Mouse (Mus musculus): ENCODE measurements at regions not wholly inside any gene's neighbourhood (a gene's known extent, or its start where the extent isn't known, plus 50 kb on each side); places are given as distances from the start of the nearest gene placed in this dataset.

DNA sequence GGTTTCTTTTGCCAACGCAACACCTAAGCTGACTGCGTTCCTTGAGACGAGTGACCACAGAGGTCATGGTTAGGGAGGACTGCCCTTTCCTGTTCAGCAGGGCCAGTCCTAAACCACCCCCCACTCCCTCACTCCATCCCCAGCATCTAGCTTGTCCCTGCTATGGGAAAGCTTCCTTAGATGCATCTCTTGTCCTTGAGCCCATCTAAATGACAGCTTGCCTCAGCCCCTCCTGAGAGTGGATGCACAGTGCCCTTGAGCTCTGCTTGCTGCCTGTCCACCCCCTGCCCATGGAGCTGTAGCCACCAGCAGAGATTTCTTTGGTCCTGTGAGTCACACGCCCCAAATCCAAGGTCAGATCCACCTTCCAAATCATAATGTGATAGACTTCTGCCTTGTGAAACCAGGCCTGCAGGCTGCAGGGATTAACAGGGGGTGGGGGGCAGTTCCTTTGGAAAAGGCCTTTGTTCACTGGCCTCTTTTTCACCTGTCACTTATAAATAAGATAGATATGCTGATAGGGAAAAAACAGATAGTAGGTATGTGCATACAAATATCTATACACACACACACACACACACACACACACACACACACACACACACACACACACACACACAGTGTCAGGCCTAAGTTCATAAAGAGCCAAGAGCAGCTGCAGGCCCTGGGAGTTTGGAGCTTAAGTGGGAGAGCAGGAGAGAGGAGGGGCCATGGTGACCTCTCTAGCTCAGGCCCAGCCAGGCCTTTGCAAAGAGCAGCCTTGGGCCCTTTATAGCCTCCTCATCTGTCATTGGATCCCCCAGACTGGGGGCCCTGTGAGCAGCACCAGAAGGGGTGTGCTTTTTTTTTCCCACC, 56.4 kb upstream of the Adra2c start:
- no peak for DNase-seq (ENCODE audit: low spot score)

DNA sequence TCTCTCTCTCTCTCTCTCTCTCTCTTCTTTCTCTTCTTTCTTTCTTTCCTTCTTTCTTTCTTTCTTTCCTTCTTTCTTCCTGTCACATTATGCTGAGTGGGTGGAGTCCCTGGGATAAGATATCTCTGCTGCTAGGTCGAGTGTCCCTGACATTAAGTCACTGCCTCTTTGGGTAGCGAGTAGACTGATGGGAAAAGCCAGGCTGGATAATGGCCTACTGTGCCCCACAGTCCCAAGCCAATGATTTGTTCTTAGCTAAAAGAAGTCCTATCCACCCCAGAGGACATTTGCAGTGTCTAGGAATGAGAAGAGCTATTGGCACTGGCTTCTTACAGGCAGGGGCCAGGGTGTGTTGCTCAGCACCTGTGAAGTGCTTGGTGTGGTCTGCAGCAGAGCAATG, 61.8 kb upstream of the Adra2c start:
- no peak for DNase-seq (ENCODE audit: low spot score)

DNA sequence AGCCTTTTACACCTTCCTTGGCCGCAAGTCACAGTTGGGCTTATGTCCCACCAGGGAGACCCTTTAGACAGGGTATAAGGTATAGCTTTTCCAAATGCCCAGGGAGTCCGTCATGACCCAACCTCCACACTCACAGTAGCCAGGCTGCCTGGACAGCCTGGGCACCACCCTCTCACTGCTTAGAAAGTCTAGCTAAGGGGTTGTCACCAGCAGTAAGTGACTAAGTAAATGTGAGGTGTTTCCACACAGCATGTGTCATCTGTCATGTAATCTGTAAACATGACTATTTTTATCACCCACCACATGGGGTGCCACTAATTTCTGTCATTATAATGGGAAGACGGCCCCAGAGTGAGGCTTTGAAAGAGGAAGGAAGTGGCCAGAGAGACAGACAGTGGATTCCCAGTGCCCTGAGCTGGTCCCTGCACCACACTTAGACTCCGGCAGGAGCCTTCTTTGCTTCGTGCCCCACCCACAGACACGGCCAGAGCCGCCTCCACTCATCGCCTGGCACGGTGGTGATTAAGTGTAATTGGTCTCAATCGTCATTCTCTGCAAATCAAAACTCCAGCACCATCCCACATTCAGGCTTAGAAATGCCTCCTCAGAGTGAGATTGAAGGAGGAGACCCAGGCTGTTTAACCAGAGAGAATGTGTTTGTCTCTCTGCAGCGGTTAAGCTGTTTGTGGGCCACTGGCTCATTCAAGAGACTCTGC, 62.5 kb upstream of the Adra2c start:
- no peak for DNase-seq (ENCODE audit: low spot score)

DNA sequence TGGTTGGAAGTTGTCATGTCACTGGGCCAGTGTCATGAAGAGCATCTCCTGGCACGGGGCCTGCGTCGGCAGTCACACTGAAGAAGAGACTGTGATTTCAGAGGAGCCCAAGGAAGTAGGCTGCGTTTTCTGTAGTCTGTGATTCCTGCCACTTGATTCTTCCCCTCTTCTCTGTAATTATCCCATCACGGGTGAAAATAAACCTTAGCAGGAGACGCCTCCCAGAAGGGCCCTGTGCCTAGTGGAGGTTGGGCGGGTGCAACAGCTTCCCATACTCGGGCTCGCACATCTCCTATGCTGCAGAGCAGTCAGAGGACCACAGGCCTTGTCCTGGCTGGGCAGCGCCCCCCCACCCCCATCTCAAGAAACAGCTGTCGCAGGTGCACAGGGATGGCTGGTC, 63.1 kb upstream of the Adra2c start:
- DNase-seq (ENCODE audit: low spot score), result no peak

DNA sequence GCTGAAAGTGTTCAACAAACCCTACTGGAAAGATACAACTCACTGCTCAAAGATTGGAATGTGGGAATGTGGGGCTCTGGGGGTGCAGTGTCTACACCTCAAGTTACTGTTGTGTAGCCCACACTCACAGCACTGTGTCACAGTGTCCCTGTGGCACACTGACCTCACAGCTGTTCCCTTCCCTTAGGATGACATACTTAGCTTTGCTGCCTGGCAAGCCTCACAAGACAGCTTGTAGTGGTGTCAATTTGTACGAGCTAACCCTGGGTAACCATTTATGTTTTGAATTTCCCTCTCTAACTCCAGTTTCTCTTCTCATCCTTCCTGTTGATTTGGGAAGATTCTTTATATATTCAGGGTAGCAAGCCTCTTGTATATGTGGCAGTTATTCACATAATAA, 68.8 kb upstream of the Adra2c start:
- no peak for DNase-seq (ENCODE audit: low spot score)

DNA sequence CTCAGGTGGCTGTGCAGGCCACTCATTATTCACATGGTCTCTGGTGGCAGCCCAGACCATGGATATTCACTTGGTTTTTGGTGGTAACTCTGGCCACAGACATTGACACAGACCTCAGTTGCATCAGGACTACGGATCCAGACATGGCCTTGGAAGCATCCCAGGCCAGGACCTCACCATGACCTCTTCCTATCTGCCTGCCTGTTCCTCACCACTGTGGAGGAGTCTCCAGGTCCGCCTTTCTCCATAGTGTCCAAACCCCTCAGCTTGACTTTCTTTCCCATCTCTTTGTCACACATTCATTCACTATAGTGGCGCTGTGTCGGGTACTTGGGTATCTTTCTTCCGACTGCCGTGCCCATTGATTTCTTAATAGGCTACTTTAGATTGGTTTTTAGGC, 74.1 kb upstream of the Adra2c start:
- no peak for DNase-seq (ENCODE audit: low spot score)

DNA sequence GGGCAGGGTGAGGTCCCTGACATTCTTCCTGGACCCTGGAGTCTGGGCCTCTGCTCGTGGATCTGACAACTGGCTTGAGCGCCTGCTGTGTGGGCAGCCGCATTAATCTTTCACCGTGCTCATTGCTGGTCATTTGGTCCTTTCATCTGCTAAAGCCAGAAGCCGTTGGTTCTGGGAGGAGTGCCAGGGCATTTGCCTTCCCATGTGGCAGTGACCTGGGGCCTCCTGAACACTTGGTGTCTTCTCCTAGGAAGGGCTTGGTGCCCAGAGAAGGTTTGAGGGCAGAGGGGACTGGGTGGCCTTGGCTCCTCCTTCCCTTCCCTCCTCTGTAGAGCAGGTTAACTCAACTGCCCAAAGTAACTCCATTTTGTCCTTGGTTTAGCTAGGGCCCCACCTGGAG, 79.7 kb upstream of the Adra2c start:
- no peak for DNase-seq (ENCODE audit: low spot score)

DNA sequence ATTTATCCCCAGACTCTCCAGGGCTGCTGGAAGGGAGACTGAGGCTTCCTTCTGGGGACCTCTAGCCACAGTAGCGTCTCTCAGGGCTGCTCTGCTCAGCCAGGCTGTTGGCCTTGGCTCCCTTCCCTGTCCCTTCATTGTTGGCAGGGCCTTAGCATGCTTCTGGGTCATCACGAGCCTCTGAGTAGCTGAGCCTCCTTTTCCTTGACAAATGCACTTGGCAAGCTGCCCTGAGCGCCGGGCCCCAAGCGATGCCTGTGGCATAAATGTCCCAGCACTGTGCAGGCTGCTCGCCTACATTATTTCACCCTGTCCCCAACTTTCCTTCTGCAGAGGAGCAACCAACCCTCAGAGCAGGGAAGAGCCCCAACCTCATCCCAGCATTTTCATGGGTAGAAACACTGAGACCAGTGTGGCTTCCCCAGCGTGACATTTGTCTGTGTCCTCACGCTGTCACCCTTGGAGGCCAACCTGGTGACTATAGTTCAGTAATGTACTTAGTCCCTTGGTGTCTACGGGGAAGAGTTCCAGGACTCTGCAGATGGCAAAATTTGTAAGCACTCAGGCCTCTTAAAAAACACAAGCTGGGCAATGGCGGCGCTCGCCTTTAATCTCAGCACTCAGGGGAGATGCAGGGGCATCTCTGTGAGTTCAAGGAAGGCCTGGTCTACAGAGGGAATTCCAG, 83.7 kb upstream of the Lrpap1 start:
- DNase-seq (ENCODE audit: low spot score), result peak; percentile 74

DNA sequence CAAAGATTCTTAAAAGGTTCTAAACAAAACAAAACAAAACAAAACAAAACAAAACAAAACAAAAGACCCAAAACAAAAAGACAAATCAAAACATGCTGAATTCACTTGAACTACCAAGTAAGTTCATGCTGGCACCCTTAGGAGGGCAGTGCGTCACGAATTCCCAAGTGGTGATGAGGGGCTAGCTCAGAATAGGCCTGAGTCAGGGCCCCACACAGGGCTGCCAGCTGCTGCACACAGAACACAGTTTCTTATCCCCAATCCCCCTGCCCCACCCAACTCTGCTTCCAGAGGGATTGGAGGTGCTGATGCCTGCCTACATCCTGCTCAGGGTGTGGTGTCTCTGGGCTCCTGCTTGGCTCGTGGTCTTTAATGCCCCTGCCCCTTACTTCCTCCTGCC, 80.3 kb upstream of the Lrpap1 start:
- no peak for DNase-seq (ENCODE audit: low spot score)

DNA sequence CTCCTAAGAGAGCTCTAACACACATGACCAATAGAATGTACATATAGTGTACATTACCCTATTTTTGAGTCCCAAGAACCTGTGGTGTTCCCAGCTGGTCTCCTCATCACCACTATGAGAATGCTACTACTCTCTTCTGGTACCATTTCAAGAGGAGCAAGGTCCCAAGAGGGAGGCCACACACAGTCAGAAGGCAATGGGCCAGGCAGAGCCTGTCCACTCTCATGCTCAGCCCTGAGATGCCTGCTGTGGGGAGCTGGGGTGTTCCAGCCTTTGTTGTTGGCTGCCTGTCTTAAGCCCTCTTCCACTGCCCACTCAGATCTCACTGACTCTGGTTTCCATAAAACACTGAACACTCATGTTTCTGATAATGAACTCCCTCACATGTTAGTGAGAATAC, 79.7 kb upstream of the Lrpap1 start:
- no peak for DNase-seq (ENCODE audit: low spot score)

DNA sequence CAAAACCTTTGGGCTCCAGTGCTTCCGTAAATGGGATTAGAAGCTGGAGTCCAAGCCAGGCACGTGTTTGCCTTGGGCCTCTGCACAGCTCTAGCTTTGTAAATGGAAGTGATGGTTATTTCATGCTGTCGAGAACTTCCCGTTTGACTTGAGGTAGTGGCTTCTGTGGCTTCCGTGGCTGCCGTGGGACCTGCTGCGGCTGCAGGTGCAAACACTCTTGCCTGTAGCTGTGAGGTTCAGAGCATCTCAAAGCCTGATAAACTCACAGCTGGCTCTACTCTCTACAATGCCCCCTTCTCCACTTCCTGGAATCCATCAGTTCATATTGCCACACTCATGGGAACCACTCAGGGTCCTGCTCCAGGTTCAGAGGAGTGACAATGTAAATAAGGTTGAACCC, 77.9 kb upstream of the Lrpap1 start:
- no peak for DNase-seq (ENCODE audit: low spot score)

DNA sequence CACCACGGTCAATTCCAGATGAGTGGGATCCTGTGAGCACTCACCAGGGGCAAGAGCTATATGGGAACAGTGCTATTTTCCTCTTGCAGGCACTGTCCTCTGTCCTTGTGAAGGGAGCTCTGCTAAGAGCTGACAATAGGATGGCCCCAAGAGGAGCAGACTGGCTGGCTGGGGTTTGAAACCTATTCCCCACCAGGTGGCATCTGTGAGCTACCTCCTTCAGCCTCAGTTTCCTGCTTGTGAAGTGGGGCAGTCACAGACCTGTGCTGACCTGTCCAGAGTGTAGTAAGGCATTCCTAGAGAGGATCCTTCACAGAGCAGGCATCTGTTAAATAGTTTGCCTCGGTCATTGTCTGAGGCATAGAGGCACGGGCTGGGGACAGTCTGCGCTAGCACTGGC, 71.8 kb upstream of the Lrpap1 start:
- DNase-seq (ENCODE audit: low spot score), result no peak

DNA sequence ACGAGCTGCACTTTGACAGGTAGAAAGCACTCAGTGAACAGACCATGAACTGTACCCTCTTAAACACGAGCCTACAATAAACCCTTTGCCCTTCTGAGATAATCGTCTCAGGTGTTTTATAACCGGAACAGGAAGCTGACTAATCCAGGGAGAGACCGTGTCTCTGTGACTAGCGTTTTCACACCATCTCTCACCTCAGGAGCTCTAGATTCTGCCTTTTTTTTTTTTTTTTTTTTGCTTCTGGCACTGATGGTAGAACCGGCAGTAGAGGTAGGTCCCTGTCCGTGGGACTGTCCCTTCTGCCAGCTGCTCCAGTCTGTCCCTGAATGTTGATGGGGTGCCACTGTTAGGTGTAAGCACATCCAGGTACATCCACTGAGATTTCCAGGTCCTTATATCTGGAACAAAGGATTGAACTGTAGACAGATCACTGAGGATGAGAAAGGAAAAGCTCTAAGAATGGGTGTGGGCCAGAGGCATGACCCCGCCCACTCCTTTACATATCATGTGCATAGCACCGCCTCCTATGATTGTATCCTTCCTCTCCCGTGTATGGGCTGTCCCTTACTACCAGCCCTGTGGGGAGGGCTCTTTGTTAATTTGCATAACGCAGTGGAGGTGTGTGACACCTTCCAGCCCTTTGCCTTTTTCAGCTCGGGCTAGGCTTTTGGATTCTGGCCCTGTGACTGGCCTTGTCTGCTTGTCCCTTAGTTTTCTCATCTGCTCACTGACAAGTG, 70.7 kb upstream of the Lrpap1 start:
- no peak for DNase-seq (ENCODE audit: low spot score)

DNA sequence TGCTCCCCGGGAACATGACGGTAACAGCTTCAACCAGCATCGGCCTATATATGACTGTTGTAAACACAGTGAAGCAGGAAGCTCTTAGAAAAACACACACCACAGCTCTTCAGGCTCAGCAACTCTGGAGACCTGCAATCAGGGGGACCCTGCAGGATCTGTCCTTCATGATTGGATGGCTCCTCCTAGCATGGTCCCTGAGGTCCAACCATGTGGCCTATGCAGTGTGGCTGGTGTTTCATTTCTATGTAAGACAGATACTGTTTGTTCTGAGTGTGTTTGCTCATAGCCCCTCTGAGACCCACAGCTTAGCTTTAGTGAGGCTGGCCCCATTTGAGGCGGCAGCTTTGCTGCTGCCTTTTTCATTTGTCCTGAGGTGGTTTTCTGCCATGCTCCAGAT, 68.8 kb upstream of the Lrpap1 start:
- DNase-seq (ENCODE audit: low spot score), result no peak

DNA sequence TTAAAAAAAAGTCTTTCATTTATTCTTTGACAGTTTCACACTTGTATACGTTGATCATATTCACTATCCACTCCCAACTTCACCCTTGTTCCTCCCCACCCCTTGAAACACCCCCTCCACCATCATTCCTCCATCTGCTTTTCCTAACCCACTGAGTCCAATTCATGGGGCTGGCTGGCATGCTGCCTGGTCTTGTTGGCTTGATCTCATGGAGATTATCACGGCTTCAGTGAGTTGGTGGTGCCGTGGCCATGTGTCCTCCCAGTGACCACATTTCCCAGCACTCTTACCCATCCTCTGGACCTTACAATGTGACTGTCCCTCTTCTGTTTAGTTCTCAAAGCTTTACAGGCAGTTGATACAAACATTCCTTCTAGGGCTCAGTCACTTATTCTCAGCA, 65.8 kb upstream of the Lrpap1 start:
- DNase-seq (ENCODE audit: low spot score), result no peak

DNA sequence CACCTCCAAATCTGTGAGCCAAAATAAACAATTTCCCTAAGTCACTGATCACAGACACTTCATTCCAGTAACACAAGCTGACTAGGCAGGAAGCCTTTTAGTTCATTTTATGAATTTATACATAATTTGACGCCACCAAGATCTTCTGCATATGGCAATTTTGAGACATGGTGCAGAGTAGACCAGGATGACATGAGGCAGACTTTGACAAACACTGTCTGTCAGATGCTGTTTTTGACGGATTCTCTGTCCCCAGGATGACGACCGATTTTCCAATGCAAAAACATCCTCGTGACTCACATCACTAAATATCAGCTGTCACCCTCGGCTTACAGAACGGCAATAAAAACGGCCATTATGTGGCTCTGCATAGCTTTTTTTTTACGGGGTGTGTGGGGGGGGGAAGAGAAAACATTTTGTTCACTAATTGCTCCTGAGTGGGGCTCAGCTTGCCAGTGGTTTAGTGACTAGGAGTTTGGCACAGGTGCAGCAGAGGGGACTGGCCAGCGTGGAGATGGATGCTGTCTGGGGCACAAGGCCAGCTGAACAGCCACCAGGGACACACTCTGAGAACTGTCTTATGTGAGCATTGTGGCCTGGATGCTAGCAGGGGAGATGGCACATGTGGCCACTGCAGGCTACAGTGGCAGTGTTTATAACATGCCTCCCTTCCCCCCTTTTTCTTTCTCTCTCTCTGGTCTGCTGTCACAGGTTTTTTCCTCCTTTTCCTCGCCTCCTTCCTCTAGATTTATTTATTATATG, 65.0 kb upstream of the Lrpap1 start:
- no peak for DNase-seq (ENCODE audit: low spot score)

DNA sequence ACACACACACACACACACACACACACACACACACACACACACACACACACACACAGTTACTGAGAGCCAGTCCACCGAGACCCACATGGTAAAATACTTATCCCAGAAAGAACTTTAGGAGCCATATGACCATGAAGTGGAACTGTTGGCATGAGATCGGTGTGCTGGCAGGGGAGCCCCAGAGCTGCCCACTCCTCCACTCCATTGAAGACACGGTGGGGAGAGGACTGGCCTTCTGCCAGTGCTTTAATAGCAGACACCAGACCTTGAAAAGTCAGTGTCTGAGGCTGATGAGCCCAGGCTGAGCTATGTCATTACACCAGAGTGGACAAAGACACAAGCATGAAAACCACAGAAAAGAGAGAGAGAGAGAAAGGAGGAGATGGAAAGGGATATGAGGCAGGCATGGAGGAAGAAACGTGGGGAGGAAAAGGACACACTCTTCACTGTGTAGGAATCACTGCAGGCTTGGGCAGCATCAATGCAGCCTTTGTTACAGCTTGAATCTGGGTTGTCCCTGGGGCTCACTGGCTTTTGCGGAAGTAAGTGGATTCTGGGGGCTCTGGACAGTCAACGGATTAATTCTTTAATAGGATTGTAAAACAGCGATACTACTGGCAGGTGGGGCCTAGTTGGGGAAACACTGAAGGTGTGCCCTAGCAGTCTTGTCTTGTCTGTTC, 64.2 kb upstream of the Lrpap1 start:
- DNase-seq (ENCODE audit: low spot score), result no peak

DNA sequence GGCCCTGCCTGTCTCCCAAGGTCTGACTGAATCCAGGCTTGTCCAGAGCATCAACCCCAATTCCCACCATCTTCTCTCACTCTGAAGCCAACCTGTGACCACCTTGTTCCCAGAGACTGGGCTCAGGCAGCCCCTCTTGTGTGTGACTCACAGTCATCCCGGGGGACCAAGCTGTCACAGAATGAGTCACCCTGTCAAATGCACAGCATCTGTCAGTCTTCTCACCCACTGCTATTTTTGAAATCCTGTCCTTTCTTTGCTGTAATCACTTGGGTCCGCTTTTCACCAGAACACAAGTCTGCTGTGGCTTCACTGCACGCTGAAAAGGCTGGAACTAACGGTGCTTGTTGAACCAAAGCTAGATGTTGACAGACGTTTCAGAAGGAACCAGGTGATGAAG, 63.3 kb upstream of the Lrpap1 start:
- no peak for DNase-seq (ENCODE audit: low spot score)

DNA sequence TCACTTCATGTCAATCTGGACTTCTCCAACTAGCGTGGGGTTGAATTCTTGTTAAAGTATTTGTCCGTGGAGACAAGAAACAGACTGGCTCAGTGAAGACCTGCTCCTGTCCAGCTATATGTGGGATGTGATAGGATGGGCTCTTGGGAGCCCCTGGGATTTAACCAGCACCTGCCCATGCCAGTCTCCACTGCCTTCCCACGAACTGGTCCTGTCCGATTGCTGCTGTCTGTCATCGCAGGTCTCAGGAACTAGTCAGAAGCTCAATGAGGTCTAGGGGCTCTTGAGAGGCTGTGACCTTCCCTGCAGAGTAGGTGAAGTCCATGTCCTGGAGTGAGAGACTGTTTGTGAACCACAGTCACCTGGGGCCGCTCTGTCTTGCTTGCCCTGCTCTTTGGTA, 62.8 kb upstream of the Lrpap1 start:
- DNase-seq (ENCODE audit: low spot score), result no peak

DNA sequence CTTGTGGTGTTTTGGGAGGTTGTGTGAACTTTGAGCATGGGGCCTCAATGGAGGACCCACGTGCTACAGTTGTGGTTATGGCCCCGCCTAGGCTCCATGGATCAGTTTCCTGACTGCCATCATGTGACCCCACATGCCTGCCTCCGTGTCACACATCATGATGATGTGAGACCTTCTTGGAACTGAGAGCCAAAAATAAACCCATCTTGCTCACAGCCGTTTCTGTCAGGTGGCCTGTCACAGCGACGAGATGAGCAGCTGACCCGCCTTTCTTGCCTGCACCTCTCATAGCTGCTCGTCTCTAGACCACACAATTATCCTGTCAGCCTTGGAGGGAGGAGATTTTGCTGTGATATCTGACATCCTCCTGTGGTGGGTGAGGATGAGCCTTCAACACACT, 60.4 kb upstream of the Lrpap1 start:
- DNase-seq (ENCODE audit: low spot score), result no peak

DNA sequence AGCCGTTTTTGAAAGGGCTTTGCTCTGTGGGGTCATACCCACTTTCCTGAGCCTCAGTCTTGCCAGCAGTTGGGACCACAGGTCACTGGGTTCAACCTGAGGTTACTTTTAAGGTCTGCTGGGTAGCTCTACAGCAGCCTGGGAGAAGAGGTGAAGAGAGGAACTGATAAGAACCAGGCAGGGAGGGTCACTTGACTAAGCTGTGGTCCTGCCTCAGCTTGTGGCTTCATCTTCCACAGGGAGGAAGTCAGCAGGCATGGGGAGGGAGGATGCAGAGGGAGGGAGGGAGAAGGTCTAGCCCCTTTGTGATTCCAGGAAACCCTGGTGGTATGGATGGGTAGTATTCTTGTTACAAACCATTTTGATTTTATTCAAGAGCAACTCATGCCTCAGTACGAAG, 59.9 kb upstream of the Lrpap1 start:
- no peak for DNase-seq (ENCODE audit: low spot score)
